Mouse (Mus musculus) ES-E14 (cell line): ENCODE data around the gene Mpo. TPM values are rescaled to one million over a fixed set of nuclear protein-coding genes. Genes with fewer than 3 reads are reported as not detected.

ENCODE experiments used
- DNase-seq: peaks from one replicate; pipeline ENCODE4 v3.0.0-alpha.2; 2013; ENCODE audit warnings: low read depth, low spot score
- H3K27ac ChIP-seq: 2 replicates; pipeline ENCODE4 v1.5.1; 2012; ENCODE audit warnings: low read depth, mild to moderate bottlenecking, low read length, moderate library complexity, mixed read lengths; ENCODE audit not compliant: poor library complexity, insufficient read depth, severe bottlenecking
- H3K36me3 ChIP-seq: 2 replicates; pipeline ENCODE4 v1.6.1; 2012; ENCODE audit warnings: mild to moderate bottlenecking, low read length, moderate library complexity, mixed read lengths; ENCODE audit not compliant: control insufficient read depth, poor library complexity, insufficient read depth, severe bottlenecking
- H3K4me1 ChIP-seq, 2 experiments: fragments of 150-350 bp in 1 of 2; sonication (generic) in 1 of 2; 2 replicates each; pipeline ENCODE4 v1.6.1; 2012; ENCODE audit warnings: low read length in 2 of 2, mild to moderate bottlenecking in 1 of 2, mixed read lengths in 1 of 2; ENCODE audit not compliant: control insufficient read depth in 2 of 2, insufficient read depth in 2 of 2, poor library complexity in 1 of 2
- H3K4me3 ChIP-seq, 2 experiments: fragments of 150-350 bp in 1 of 2; sonication (generic) in 1 of 2; 2 replicates each; pipeline ENCODE4 v1.5.1; 2012; ENCODE audit warnings: low read length in 2 of 2, low read depth in 1 of 2, mild to moderate bottlenecking in 1 of 2, mixed read lengths in 1 of 2; ENCODE audit not compliant: insufficient read depth in 1 of 2, poor library complexity in 1 of 2, severe bottlenecking in 1 of 2
- H3K9ac ChIP-seq: 2 replicates; pipeline ENCODE4 v1.6.1; 2012; ENCODE audit warnings: low read depth, mild to moderate bottlenecking, low read length, mixed read lengths; ENCODE audit not compliant: poor library complexity, insufficient read depth, severe bottlenecking
- H3K9me3 ChIP-seq: fragments of 150-350 bp; sonication (generic); 2 replicates; pipeline ENCODE4 v1.6.1; 2012; ENCODE audit warnings: low read depth, mild to moderate bottlenecking, low read length; ENCODE audit not compliant: control insufficient read depth, insufficient read depth
- CHD2 ChIP-seq: IDR thresholded peaks from 2 replicates; pipeline ENCODE4 v1.6.1; 2014; ENCODE audit warnings: mild to moderate bottlenecking, low read depth, low read length, inconsistent platforms
- HCFC1 ChIP-seq: IDR thresholded peaks from 2 replicates; pipeline ENCODE4 v1.6.1; 2012; ENCODE audit warnings: low read length, inconsistent platforms, borderline replicate concordance; ENCODE audit not compliant: insufficient read depth
- MAFK ChIP-seq: IDR thresholded peaks from 2 replicates; pipeline ENCODE4 v1.6.1; 2014; ENCODE audit warnings: mild to moderate bottlenecking, low read depth, low read length, inconsistent platforms; ENCODE audit not compliant: insufficient read depth
- ZC3H11A ChIP-seq: IDR thresholded peaks from 2 replicates; pipeline ENCODE4 v1.6.1; 2012; ENCODE audit warnings: low read depth, mild to moderate bottlenecking, inconsistent platforms, low read length, borderline replicate concordance
- ZNF384 ChIP-seq: IDR thresholded peaks from 2 replicates; pipeline ENCODE4 v1.6.1; 2012; ENCODE audit warnings: low read depth, low read length, inconsistent platforms
- in situ Hi-C, 2 experiments: fragments of 600-800 bp; cut with MboI; formaldehyde crosslinking; loops; one replicate each; pipeline ENCODE4 v1.15.1; 2025; ENCODE audit warnings: low sequenced_read_pairs in 2 of 2, inconsistent platforms in 1 of 2; ENCODE audit not compliant: unreplicated experiment in 2 of 2
- total RNA-seq: library from RNA; depleted of rRNA; stranded (reverse); fragments of 300-350 nt; gene quantifications from 2 replicates; pipeline ENCODE4 v1.2.3, GENCODE M21; 2012

Mpo gene
- total RNA-seq, 1 experiment = not detected

DNA sequence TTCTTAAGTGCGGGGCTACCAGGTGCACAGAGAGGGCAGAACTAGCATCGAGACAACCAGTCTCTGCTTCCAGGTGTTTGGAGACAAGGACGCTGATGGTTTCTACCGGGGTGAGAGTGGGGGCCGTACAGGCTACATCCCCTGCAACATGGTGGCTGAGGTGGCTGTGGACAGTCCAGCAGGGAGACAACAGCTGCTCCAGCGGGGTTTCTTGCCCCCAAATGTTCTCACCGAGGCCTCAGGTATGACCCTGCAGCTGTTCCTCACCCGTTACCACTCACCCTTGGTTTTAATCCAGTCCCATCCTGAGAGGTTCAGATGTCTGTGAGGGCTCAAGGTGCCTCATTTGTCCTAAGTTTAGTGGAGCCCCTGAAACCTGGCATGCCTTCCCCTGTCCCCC is 13.3 kb upstream of the Mpo start:
- DNase-seq = no peak
- TF ChIP-seq CHD2 (no peak), HCFC1 (no peak), ZC3H11A (no peak), ZNF384 (no peak), MAFK (no peak)
- H3K27ac ChIP-seq = no peak overlapping the region
- H3K9me3 ChIP-seq = no peaks in the 10 kb centered on the region
- H3K4me3 ChIP-seq = no peak overlapping the region
- H3K4me1 ChIP-seq = peaks cover 0 to 5% of the 10 kb centered on the region in 2 experiments; a peak in 2 of 4 replicates
- in situ Hi-C loops = no loop called here
- H3K9ac ChIP-seq = no peak overlapping the region
- H3K36me3 ChIP-seq = no peaks in the 10 kb centered on the region

DNA sequence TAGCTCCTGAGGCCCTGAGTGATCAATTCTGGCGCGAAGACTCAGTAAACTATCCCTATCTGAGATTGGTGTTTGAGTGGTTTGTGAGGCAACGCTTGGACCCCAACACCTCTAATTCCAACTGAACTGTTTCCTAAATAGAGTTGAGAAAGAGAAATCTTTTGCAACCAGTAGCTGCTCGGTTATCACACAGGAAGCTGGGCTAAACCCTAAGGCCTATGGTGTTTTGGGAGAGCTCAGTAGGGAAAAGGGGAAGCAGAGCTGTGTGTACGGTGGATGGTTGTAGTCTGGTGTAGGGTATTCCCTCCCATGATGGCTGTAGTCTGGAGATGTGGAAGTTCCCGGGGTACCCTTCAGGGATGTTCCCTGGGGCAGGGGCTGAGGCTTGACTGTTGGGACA is 3.3 kb upstream of the Mpo start:
- in situ Hi-C loops = no loop called here

DNA sequence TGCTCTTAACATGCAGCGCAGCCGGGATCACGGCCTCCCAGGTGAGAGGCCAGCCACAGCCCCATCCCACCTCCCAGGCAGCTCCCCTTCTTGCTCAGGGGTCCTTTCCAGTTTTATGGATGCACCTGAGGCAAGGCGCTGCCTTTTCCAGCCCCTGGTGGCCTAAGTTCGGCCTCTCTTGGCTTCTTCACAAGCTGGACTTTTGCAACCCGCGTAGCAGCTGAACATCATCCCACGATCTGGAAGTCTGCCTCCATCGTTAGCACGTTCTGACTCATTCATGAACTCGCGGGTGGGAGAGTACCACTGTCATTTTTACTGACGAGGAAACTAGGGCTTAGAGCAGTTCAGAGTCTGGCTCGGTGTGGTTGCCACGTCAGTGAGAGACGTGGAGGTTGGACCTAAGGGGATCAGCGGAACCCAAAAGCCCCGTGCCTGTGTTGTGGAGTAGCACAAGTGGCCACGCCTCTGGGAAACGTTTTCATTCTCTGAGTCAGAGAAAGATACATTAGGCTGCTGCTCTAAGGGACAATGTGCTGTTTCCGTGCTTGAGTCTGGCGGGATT is 8.4 kb downstream of the Mpo start:
- H3K27ac ChIP-seq = no peak overlapping the region
- H3K9me3 ChIP-seq = no peaks in the 10 kb centered on the region
- TF ChIP-seq ZNF384 = no peak
- no peak for TF ChIP-seq HCFC1
- no peak for TF ChIP-seq ZC3H11A
- TF ChIP-seq MAFK = no peak
- TF ChIP-seq CHD2 = no peak
- in situ Hi-C loops = no loop called here
- H3K4me1 ChIP-seq = peaks cover 0 to 8% of the 10 kb centered on the region in 2 experiments; a peak in 1 of 4 replicates
- no peaks in the 10 kb centered on the region for H3K36me3 ChIP-seq
- DNase-seq = no peak
- H3K4me3 ChIP-seq = peak overlapping the region in 1 of 2 experiments; percentile 56; a peak in 1 of 4 replicates
- no peak overlapping the region for H3K9ac ChIP-seq

More for the DNA sequence above, 3.3 kb upstream of the Mpo start:
- H3K9me3 ChIP-seq = no peaks in the 10 kb centered on the region
- H3K27ac ChIP-seq = no peak overlapping the region
- no peak overlapping the region for H3K4me3 ChIP-seq
- no peak overlapping the region for H3K9ac ChIP-seq
- DNase-seq = no peak
- TF ChIP-seq HCFC1 (no peak), MAFK (no peak), ZNF384 (no peak), CHD2 (no peak), ZC3H11A (no peak)
- H3K4me1 ChIP-seq = no peaks in the 10 kb centered on the region
- H3K36me3 ChIP-seq = no peaks in the 10 kb centered on the region

DNA sequence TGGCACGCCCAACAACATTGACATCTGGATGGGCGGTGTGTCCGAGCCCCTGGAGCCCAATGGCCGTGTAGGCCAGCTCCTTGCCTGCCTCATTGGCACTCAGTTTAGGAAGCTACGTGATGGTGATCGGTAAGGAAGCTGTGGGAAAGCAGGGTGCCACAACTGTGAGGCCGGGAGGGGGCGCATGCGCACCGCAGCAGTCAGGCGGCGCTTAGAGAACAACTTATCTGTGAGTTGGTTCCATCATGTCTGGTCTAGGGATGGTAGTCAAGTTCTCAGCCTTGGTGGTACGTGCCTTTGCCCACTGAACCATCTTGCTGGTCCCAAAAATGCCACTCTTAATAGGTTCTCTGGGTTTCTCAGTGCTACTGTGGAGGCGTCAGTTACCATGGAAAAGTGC is 9.2 kb downstream of the Mpo start:
- peak; percentile 48 for DNase-seq
- 0 out of 4 replicates have a peak, but pooled peaks cover 0 to 5% of the 10 kb centered on the region in 2 experiments for H3K4me1 ChIP-seq
- H3K36me3 ChIP-seq = no peaks in the 10 kb centered on the region
- H3K4me3 ChIP-seq = peak overlapping the region; percentile 56 to 57
- no peak overlapping the region for H3K27ac ChIP-seq
- no peak for TF ChIP-seq ZNF384
- TF ChIP-seq HCFC1 = no peak
- TF ChIP-seq CHD2 = no peak
- TF ChIP-seq ZC3H11A = no peak
- TF ChIP-seq MAFK = no peak
- H3K9me3 ChIP-seq = no peaks in the 10 kb centered on the region
- H3K9ac ChIP-seq = peak overlapping the region; percentile 64
- in situ Hi-C loops = no loop called here

DNA sequence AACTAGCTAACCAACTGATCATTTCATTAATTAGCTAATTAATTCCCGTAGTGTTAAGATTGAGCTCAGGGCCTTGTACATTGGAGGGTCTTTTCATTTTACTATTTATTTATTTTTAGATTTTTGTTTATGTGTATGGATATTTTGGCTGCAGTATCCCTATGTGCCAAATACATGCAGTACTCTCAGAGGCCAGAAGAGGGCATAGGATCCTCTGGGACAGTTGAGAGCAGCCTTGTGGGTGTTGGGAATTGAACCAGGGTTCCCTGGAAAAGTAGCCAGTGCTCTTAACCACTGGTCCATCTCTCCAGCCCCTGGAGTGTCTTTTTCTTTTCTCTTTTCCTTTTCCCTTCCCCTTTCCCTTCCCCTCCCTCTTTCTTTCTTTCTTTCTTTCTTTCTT is 12.1 kb downstream of the Mpo start:
- Histone ChIP-seq H3K4me3 (no peak overlapping the region), H3K36me3 (no peaks in the 10 kb centered on the region), H3K27ac (no peak overlapping the region), H3K9me3 (no peaks in the 10 kb centered on the region), H3K9ac (no peak overlapping the region), H3K4me1 (0 out of 4 replicates have a peak, but pooled peaks cover 0 to 5% of the 10 kb centered on the region in 2 experiments)
- TF ChIP-seq ZC3H11A = 0 out of 2 replicates have a peak, but pooled peaks have one; percentile 39
- TF ChIP-seq ZNF384 = no peak
- TF ChIP-seq HCFC1 = no peak
- in situ Hi-C loops = no loop called here
- DNase-seq = peak; percentile 55
